Mouse (Mus musculus): Measurements from ENCODE around the gene Lamc3. TPM values are rescaled to one million over a fixed set of nuclear protein-coding genes. Genes with fewer than 3 reads are reported as not detected.

The Lamc3 gene
- 0.30 and 0.60 TPM in 2 replicates for polyA plus RNA-seq (2015; fragmentation: Nextera tagmentation; extraction: Ambion mirVana)

DNA sequence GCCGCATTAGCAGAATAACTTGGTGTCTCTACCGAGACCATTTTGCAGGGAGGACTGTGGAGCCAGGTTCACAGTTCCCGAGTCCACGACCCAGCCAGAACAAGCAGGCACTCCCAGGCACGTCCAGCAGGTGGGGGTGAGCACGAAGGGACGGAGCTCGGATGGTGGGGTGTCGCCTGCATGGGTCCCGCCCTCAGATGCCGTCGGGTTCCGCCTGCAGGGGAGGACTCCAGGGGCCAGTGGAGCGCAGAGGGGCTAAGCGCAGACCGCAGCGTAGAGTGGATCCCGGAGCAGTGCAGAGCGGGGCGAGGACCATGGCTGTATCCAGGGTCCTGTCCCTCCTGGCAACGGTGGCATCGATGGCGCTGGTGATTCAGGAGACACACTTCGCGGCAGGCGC, at the start of gene Lamc3:
Gene Lamc3, plus strand, starts transcription at position 262 of the 400 bp plus-strand sequence.
- Histone ChIP-seq H3K9me3 (no peaks in the 10 kb centered on the region), H3K4me2 (replicated peaks) (peak within 1 kb of the TSS; percentile 58), H3K4me1 (replicated peaks) (0 out of 2 replicates have a peak, but pooled peaks cover 7% of the 10 kb centered on the region), H3K4me3 (replicated peaks) (peak within 1 kb of the TSS; percentile 22), H3K27me3 (replicated peaks) (peaks cover 57% of the 10 kb centered on the region), H3K36me3 (no peaks in the 10 kb centered on the region), H3K9ac (no peak within 1 kb of the TSS), H3K27ac (no peak within 1 kb of the TSS)
- 4% methylated on average over 26 of the region's 26 CpGs for WGBS
- peak; percentile 76 for ATAC-seq

DNA sequence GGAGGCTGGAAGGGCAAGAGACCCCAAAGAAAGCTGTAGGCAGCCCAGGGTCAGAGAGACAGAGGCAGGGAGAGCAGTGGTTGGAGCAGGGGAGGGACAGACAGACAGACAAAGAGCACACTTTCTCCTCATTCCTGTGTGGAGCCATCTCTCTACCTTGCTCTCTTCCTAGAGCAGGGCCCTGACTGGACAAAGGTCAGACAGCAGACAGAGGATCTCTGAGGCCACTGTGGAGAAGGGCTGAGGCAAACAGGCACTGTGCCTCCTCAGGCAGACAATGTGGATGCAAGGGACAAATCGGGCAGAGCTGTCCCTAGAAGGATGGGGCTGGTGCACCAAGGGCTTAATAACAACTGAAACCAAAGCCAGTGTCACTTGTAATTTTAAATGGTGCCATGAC, 48.2 kb upstream of the Lamc3 start:
- Histone ChIP-seq H3K9me3 (no peaks in the 10 kb centered on the region), H3K4me2 (replicated peaks) (no peak overlapping the region; the same call in 1 of the 2 replicates), H3K4me3 (replicated peaks) (no peak overlapping the region), H3K36me3 (no peaks in the 10 kb centered on the region), H3K9ac (no peak overlapping the region), H3K4me1 (replicated peaks) (no peaks in the 10 kb centered on the region), H3K27ac (no peak overlapping the region), H3K27me3 (replicated peaks) (peaks cover 8% of the 10 kb centered on the region)
- no peak for ATAC-seq
- WGBS: 62% methylated on average over 1 of the region's 1 CpGs

DNA sequence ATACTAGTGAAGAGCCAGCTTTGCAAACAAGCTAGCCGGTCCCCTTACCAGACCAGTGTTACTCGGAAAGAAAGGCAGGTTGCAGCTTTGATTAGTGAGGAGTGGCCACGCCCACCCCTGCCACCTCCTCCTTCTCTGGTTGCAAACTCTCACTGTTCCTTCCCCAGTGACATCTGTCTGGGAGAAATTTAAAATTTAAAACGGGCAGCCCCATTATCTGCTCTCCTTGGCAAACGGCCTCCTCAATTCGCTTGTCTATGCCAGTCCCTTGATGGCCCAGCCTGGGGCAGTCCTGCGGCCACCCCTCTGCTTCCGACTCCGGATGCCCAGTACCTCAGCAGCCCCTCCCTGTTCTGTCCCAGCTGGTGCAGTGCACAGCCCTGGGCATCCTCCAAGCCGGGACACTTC, 42.4 kb upstream of the Lamc3 start:
- no peak overlapping the region for H3K4me3 ChIP-seq (replicated peaks)

DNA sequence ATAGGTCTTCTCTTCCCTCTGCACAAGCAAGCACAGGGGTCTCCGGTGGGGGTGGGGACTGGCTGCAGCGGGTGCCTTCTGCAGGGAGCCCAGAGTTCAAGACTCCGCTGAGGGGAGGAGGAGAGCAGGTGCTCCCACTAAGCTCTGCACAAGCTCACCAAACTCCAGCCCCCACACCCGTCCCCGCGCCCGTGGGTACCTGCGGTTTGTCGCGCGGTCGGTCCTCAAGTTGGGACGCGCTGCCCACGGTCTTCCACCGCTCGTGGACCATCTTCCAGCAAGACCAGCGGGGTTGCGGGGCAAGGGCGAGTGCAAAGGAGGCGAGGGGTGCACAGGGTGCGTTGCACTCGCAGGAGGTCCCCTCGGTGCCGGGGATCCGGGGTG, 41.6 kb upstream of the Lamc3 start:
- Histone ChIP-seq H3K4me3 (replicated peaks) (peak overlapping the region; percentile 47), H3K9me3 (no peaks in the 10 kb centered on the region), H3K27me3 (replicated peaks) (peaks cover 43% of the 10 kb centered on the region), H3K4me1 (replicated peaks) (peaks cover 17% of the 10 kb centered on the region), H3K36me3 (no peaks in the 10 kb centered on the region), H3K4me2 (replicated peaks) (peak overlapping the region; percentile 95), H3K9ac (peak overlapping the region; percentile 29), H3K27ac (no peak overlapping the region)
- WGBS: 2% methylated on average over 26 of the region's 26 CpGs
- ATAC-seq: 0 out of 2 replicates have a peak, but pooled peaks have one; percentile 13

More for the DNA sequence above, 42.4 kb upstream of the Lamc3 start:
- WGBS: 7% methylated on average over 10 of the region's 10 CpGs
- no peaks in the 10 kb centered on the region for H3K36me3 ChIP-seq
- H3K4me1 ChIP-seq (replicated peaks): peaks cover 17% of the 10 kb centered on the region
- H3K9ac ChIP-seq: no peak overlapping the region
- no peak overlapping the region for H3K27ac ChIP-seq
- 0 out of 2 replicates have a peak, but pooled peaks have one; percentile 21 for ATAC-seq
- H3K9me3 ChIP-seq: no peaks in the 10 kb centered on the region
- H3K4me2 ChIP-seq (replicated peaks): no peak overlapping the region; the same call in 1 of the 2 replicates
- H3K27me3 ChIP-seq (replicated peaks): peaks cover 43% of the 10 kb centered on the region

DNA sequence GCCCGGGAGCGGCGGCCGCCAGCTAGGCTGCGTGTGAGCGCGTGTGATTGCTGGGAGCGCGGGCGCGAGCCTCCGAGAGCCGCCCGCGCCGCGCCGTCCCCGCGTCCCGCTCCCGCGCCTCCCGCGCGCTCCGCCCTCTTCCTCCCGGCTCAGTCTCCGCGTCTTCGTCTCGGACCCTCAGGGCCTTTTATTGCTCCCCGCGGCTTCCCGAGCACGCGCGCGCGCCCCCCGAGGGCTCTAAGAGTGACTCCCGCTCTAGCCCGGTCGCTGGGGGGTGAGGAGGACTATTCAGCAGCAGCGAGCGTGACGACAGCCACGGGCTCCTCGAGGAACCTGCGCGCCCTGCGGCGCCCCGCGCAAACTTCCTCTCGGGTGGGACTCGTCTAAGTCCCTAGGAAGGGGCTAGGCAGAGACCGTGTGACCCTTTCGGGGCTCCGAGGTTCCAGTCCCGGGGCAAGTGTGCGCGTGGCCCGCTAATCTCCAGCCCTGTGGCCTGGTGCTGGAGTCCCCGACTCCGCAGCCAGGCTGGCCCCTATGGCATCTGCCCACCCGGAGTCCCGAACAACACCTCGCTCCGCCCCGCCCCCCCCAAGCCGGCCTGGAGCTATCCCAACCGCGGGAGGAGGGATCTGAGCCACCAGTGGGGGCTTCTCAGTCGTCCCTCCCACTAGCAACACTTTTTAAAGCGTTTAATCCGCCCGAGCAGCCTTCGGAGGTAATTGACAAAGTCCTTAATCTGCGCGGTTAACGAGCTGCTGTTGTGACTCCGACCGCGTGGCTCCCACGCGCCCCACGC, 41.0 kb upstream of the Lamc3 start, which contains the start of gene Fibcd1:
Gene Fibcd1, minus strand, starts transcription at position 110 of the 796 bp plus-strand sequence.
- peak; percentile 44; the same call in 1 of the 2 replicates for ATAC-seq
- WGBS: under 1% methylated on average over 84 of the region's 88 CpGs
- no peaks in the 10 kb centered on the region for H3K36me3 ChIP-seq

DNA sequence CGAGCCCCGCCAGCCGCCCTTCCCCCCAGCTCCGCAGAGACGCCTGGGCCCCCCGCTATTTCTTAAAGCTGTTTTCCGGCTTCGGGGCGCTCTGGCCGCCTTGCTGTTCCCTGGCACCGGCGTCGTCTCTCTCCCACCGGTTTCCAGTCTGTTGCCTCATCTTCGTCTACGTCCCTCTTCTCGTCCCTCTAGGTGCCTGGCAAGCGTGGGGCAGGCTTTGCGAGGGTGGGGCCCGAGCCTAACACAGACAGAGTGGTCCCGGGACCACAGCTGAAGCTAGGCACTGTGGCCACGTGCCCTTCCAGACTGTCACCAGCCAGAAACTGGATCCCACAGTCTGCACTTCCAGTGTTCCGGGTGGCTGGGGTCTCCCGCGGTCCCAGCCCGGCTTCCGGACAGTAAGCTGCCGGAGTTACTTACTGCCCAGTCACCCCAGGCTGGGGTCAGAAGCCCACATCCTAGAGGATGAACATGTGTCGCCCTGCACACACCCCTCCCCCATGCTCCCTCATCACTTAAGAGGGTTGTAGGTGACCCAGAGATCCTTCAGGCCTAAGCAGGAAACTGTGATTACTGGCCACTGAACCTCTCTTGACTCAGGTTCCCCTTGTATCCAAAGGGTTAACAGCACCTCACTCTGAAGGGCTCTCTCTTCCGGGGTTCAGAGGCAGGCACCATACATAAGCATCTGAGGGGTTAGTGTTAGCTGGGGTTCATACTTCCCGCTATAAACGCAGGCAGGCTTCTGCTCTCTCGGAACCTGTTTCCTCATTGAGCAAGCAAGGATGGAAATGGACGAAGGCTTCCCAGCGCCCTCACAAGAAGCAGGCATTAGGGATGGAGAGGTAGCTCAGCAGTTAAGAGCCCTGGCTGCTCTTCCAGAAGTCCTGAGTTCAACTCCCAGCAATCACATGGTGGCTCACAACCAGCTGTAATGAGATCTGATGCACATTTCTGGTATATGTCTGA, 40.1 kb upstream of the Lamc3 start:
- Histone ChIP-seq H3K36me3 (no peaks in the 10 kb centered on the region), H3K4me3 (replicated peaks) (peak overlapping the region; percentile 47), H3K4me2 (replicated peaks) (peak overlapping the region; percentile 95), H3K9me3 (no peaks in the 10 kb centered on the region), H3K4me1 (replicated peaks) (peaks cover 21% of the 10 kb centered on the region), H3K9ac (peak overlapping the region; percentile 29), H3K27ac (no peak overlapping the region), H3K27me3 (replicated peaks) (peaks cover 43% of the 10 kb centered on the region)
- WGBS: 4% methylated on average over 35 of the region's 35 CpGs
- no peak for ATAC-seq

More for the DNA sequence above, 41.0 kb upstream of the Lamc3 start, which contains the start of gene Fibcd1:
- Histone ChIP-seq H3K27ac (no peak within 1 kb of the TSS), H3K27me3 (replicated peaks) (peaks cover 43% of the 10 kb centered on the region), H3K4me1 (replicated peaks) (peaks cover 17% of the 10 kb centered on the region), H3K9ac (peak within 1 kb of the TSS; percentile 29), H3K4me3 (replicated peaks) (peak within 1 kb of the TSS; percentile 47), H3K4me2 (replicated peaks) (peak within 1 kb of the TSS; percentile 95), H3K9me3 (no peaks in the 10 kb centered on the region)

DNA sequence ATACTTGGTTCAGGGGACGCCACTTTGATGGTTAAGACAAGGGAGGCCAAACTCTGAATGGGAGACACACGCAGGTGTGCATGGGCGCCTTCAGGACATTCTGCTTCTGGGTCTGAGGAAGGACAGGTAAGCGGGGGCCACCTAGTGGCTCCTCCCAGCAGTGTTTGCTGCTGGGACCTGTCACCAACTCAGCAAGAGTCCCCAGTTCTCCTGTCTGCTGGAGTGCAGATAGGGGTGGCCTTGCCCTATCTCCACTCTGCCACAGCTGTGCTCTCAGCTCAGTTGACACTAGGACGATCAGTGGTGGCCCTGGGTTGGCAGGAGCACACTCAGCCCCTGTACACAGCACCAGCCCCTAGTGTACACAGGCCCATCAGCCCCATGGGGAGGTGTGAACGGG, 39.2 kb upstream of the Lamc3 start:
- Histone ChIP-seq H3K36me3 (no peaks in the 10 kb centered on the region), H3K27me3 (replicated peaks) (peaks cover 43% of the 10 kb centered on the region), H3K9ac (no peak overlapping the region), H3K4me1 (replicated peaks) (peaks cover 21% of the 10 kb centered on the region), H3K4me3 (replicated peaks) (no peak overlapping the region), H3K27ac (no peak overlapping the region), H3K4me2 (replicated peaks) (no peak overlapping the region), H3K9me3 (no peaks in the 10 kb centered on the region)
- peak; percentile 51 for ATAC-seq
- WGBS: 14% methylated on average over 6 of the region's 6 CpGs

DNA sequence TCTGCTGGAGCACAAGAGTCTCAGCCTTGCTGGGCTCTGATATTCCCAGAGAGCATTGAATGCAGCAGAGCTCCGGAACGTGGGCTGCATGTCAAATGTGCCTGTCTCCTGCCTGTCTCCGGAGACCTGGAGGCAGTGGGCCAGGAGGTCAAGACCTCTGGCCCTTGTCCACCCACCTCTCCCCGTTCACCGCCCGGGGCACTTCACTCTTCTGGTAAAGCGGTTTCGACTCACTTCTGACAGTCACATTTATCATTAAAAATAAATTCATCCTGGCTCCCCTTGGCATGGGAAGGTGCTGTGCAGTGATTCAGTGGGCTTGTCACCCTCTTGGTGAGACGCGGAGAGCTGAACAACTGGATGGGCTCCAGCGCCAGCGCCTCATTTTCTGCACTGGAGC, 37.0 kb upstream of the Lamc3 start:
- peaks cover 26% of the 10 kb centered on the region for H3K4me1 ChIP-seq (replicated peaks)
- H3K27me3 ChIP-seq (replicated peaks): peaks cover 23% of the 10 kb centered on the region
- WGBS: 36% methylated on average over 12 of the region's 12 CpGs
- H3K36me3 ChIP-seq: no peaks in the 10 kb centered on the region
- no peaks in the 10 kb centered on the region for H3K9me3 ChIP-seq
- no peak overlapping the region for H3K4me2 ChIP-seq (replicated peaks)
- H3K9ac ChIP-seq: no peak overlapping the region
- H3K27ac ChIP-seq: no peak overlapping the region
- no peak for ATAC-seq
- no peak overlapping the region for H3K4me3 ChIP-seq (replicated peaks)

DNA sequence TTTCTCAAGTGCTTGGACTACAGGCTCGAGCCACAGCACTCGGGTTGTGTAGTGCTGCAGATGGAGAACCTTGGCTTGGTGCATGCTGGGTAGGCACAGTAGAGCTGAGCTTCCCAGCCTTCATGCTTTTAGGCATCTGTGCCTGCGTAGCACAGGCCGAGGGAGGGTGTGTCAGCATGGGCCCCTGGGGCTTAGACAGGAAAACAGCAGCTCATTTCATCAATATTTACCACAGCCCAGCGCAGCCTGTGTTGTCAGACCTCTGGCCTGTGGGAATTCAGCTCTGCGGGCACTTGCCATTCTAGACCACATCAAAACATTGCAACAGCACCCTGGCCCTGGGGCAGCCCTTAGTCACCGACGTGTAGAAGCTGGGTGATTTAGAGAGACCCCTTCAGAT, 31.1 kb upstream of the Lamc3 start:
- Histone ChIP-seq H3K27me3 (replicated peaks) (peaks cover 6% of the 10 kb centered on the region; the same call in 1 of the 2 replicates), H3K36me3 (no peaks in the 10 kb centered on the region), H3K9me3 (no peaks in the 10 kb centered on the region), H3K4me1 (replicated peaks) (peaks cover 15% of the 10 kb centered on the region), H3K9ac (no peak overlapping the region), H3K4me3 (replicated peaks) (no peak overlapping the region), H3K4me2 (replicated peaks) (no peak overlapping the region), H3K27ac (no peak overlapping the region)
- ATAC-seq: no peak
- 74% methylated on average over 8 of the region's 8 CpGs for WGBS

DNA sequence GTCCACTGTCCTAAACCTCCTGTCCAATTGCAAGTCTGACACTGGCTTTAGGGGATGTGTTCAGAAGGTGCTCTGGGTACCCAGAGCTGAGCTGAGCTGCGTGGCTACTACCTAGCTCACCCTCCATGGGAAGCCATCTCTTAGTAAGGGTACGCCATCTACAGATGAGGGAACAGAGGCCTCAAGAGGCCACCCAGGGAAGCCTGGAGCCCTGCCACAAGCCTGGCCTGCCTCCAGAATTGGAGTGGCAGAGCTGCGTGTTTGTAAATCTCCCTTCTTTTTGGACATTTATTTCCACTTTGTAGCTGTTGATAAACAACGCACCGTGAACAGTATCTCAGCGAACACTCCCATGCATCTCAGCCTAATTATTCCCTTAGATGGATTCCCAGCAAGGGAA, 29.9 kb upstream of the Lamc3 start:
- H3K36me3 ChIP-seq: no peaks in the 10 kb centered on the region
- 62% methylated on average over 6 of the region's 6 CpGs for WGBS
- no peaks in the 10 kb centered on the region for H3K9me3 ChIP-seq
- H3K4me2 ChIP-seq (replicated peaks): no peak overlapping the region
- no peak for ATAC-seq
- no peak overlapping the region for H3K9ac ChIP-seq
- H3K4me3 ChIP-seq (replicated peaks): no peak overlapping the region
- H3K27me3 ChIP-seq (replicated peaks): peaks cover 6% of the 10 kb centered on the region; the same call in 1 of the 2 replicates
- no peak overlapping the region for H3K27ac ChIP-seq
- H3K4me1 ChIP-seq (replicated peaks): peaks cover 11% of the 10 kb centered on the region

DNA sequence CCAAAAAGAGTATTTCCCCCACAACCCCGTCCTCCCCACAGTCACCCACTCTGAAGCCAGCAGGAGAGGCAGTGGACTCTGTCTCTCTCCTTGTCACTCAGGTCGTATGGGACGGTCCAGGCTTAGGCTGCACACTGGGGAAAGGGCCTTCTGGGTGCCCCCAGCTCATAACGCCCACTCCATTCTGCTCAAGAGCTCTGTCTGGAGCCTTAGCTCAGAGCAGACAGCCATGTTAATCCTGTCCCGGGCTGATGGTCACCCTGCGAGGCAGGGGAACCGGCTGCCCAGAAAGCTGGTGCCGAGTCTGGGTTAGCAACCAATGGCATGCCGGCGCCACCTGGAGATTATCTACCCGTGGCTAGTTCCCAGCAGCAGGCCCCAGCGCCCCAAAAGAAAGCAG, 28.6 kb upstream of the Lamc3 start:
- H3K4me2 ChIP-seq (replicated peaks): no peak overlapping the region
- H3K4me3 ChIP-seq (replicated peaks): no peak overlapping the region
- no peak for ATAC-seq
- no peak overlapping the region for H3K9ac ChIP-seq
- H3K27me3 ChIP-seq (replicated peaks): peaks cover 6% of the 10 kb centered on the region; the same call in 1 of the 2 replicates
- WGBS: 31% methylated on average over 12 of the region's 12 CpGs
- peaks cover 11% of the 10 kb centered on the region for H3K4me1 ChIP-seq (replicated peaks)
- H3K36me3 ChIP-seq: no peaks in the 10 kb centered on the region
- H3K9me3 ChIP-seq: no peaks in the 10 kb centered on the region
- no peak overlapping the region for H3K27ac ChIP-seq

DNA sequence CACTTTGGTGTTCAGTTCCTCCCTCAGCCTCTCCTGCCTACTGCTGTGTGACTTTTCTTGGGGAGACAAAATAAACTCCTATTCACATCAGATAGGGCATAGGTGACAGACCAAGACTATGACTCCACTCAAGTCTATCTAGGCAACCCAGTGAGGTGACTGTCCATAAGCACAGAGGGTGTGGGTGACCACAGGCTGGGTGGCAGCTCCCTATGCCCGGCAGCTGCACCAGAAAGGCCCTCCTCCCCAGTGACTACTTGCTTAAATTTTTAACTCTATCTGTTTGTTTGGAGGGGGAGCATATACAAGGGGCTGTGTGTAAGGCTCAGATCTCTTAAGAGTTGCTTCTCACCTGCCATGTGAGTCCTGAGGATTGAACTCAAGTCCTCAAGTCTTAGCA, 24.2 kb upstream of the Lamc3 start:
- Histone ChIP-seq H3K27ac (no peak overlapping the region), H3K9ac (no peak overlapping the region), H3K36me3 (no peaks in the 10 kb centered on the region), H3K4me1 (replicated peaks) (peaks cover 6% of the 10 kb centered on the region; the same call in 1 of the 2 replicates), H3K9me3 (no peaks in the 10 kb centered on the region), H3K4me3 (replicated peaks) (no peak overlapping the region), H3K4me2 (replicated peaks) (no peak overlapping the region), H3K27me3 (replicated peaks) (peaks cover 6% of the 10 kb centered on the region; the same call in 1 of the 2 replicates)
- ATAC-seq: no peak
- 52% methylated on average over 1 of the region's 1 CpGs for WGBS

All from intestine, embryonic 15.5 days (tissue).